ENCODE assay signal across 7 mouse cellular contexts in genomic region chr4:114999773-115000428, GRCm38 (mm10). TPM values are rescaled to one million over a fixed set of nuclear protein-coding genes. Genes with fewer than 3 reads are reported as not detected.
A peak's percentile ranks its signal among the peaks of the same experiment; 100 is the strongest.
DNase-seq lines count a peak whose midpoint lies in the region; ATAC-seq lines count a peak whose summit lies in the region.

Gene Stil (plus strand): TSS chr4:115000159.

- peak within 1 kb of the TSS; percentile 69 for H3K4me2 ChIP-seq in intestine, embryonic 15.5 days (replicated peaks)

- intact Hi-C loops in gastrocnemius, postnatal 36 days (cut with DNase I), result loop anchor here (5.0 kb wide), 1 partner anchor 87 kb away; the partner anchor contains the start of gene Pdzk1ip1
- intact Hi-C loops in left cerebral cortex, postnatal 25 days (cut with DNase I), result loop anchor here (1.0 to 5.0 kb wide), 2 partner anchors 13 to 97 kb away; partner anchors contain the start of gene Cmpk1

- no peaks in the 10 kb centered on the region for H3K36me3 ChIP-seq in intestine, embryonic 15.5 days
- H3K36me3 ChIP-seq in midbrain, embryonic 10.5 days, result peaks cover 24% of the 10 kb centered on the region

- under 1% methylated on average over 52 of the region's 52 CpGs for WGBS in intestine, embryonic 15.5 days
- under 1% methylated on average over 52 of the region's 52 CpGs for WGBS in midbrain, embryonic 10.5 days

- no peaks in the 10 kb centered on the region for H3K27me3 ChIP-seq in intestine, embryonic 15.5 days (replicated peaks)
- no peaks in the 10 kb centered on the region for H3K27me3 ChIP-seq in midbrain, embryonic 10.5 days (ENCODE audit: low read depth, poor library complexity, severe bottlenecking)

- H3K9ac ChIP-seq in intestine, embryonic 15.5 days, result peak within 1 kb of the TSS; percentile 68

- H3K27ac ChIP-seq in intestine, embryonic 15.5 days, result peak within 1 kb of the TSS; percentile 95
- H3K27ac ChIP-seq in midbrain, embryonic 10.5 days (replicated peaks), result peak within 1 kb of the TSS; percentile 94

- H3K4me1 ChIP-seq in intestine, embryonic 15.5 days (replicated peaks), result peaks cover 5% of the 10 kb centered on the region
- peaks cover 25% of the 10 kb centered on the region for H3K4me1 ChIP-seq in midbrain, embryonic 10.5 days

- H3K4me3 ChIP-seq in intestine, embryonic 15.5 days (replicated peaks), result peak within 1 kb of the TSS; percentile 73
- H3K4me3 ChIP-seq in midbrain, embryonic 10.5 days, result peak within 1 kb of the TSS; percentile 85

- no peaks in the 10 kb centered on the region for H3K9me3 ChIP-seq in intestine, embryonic 15.5 days
- H3K9me3 ChIP-seq in midbrain, embryonic 10.5 days (replicated peaks), result no peaks in the 10 kb centered on the region

- DNase-seq in adrenal gland, adult 2 months, result peak; percentile 97
- DNase-seq in embryo, embryonic 11.5 days (ENCODE audit: low read depth, low spot score), result peak; percentile 95
- DNase-seq in gastrocnemius, postnatal 36 days, result peak; percentile 89 to 93
- peak; percentile 94 to 99 for DNase-seq in left cerebral cortex, postnatal 25 days (ENCODE audit: low spot score in 2 of 2)
- peak; percentile 98 for DNase-seq in midbrain, embryonic 10.5 days (ENCODE audit: low spot score)
- DNase-seq in right cerebral cortex, postnatal 4 days, result peak; percentile 96

- peak; percentile 100 for ATAC-seq in intestine, embryonic 15.5 days

RNA-seq across cellular contexts. Expression of gene Stil, which starts in this region (rescaled TPM):
- total RNA-seq in adrenal gland, adult 2 months (2021), result under 1 TPM; 0.31 to 0.58 TPM
- polyA plus RNA-seq in adrenal gland, adult 2 months (2012; rRNA removed), result 0.10 and 0.13 TPM in 2 replicates
- under 1 TPM; 0.10 to 0.23 TPM for total RNA-seq in gastrocnemius, postnatal 36 days (2021)
- 8.9 and 9.8 TPM in 2 replicates for polyA plus RNA-seq in intestine, embryonic 15.5 days (2015; fragmentation: Nextera tagmentation; extraction: Ambion mirVana)
- total RNA-seq in left cerebral cortex, postnatal 25 days (2021), result under 1 TPM; 0.41 to 0.60 TPM
- polyA plus RNA-seq in midbrain, embryonic 10.5 days (2016; fragmentation: Nextera tagmentation; extraction: Ambion mirVana), result 19.0 and 21.3 TPM in 2 replicates

Comparison
In these comparisons a context has a peak if more than half of its experiments do, and no peak if none do; other contexts are left out.
1. Peak in every context shown above with its lines: DNase-seq, ATAC-seq, H3K4me3 ChIP-seq and H3K27ac ChIP-seq.
2. Peak in DNase-seq in adrenal gland, adult 2 months; RNA of the gene not detected or under 1 TPM.
3. Peak in DNase-seq in gastrocnemius, postnatal 36 days; RNA of the gene not detected or under 1 TPM.
4. Peak in DNase-seq in left cerebral cortex, postnatal 25 days; RNA of the gene not detected or under 1 TPM.